Mouse (Mus musculus) hindbrain, embryonic 15.5 days (tissue): ENCODE results near the gene Slc25a28. TPM values are rescaled to one million over a fixed set of nuclear protein-coding genes. Genes with fewer than 3 reads are reported as not detected.
A peak's percentile ranks its signal among the peaks of the same experiment; 100 is the strongest.

Source experiments
- ATAC-seq: fragments of 200-750 bp; cut with Nextera tagmentation; 2 replicates; pipeline ENCODE4 v1.8.0; 2017; ENCODE audit warnings: low read depth, moderate number of reproducible peaks, moderate TSS enrichment; ENCODE audit not compliant: low FRiP score
- H3K27ac ChIP-seq: fragments of 300-500 bp; sonication (generic); replicated peaks from 2 replicates; pipeline ENCODE4 v1.5.1; 2015; ENCODE audit warnings: mild to moderate bottlenecking, inconsistent platforms
- H3K27me3 ChIP-seq: fragments of 300-500 bp; sonication (generic); 2 replicates; pipeline ENCODE4 v1.6.1; 2015; ENCODE audit warnings: control low read depth, inconsistent platforms
- H3K36me3 ChIP-seq: fragments of 300-500 bp; sonication (generic); 2 replicates; pipeline ENCODE4 v1.6.1; 2015; ENCODE audit warnings: control low read depth, inconsistent platforms
- H3K4me1 ChIP-seq: fragments of 300-500 bp; sonication (generic); replicated peaks from 2 replicates; pipeline ENCODE4 v1.6.1; 2015; ENCODE audit warnings: control low read depth, inconsistent platforms
- H3K4me2 ChIP-seq: fragments of 300-500 bp; sonication (generic); 2 replicates; pipeline ENCODE4 v1.6.1; 2015; ENCODE audit warnings: moderate library complexity, mild to moderate bottlenecking, inconsistent platforms
- H3K4me3 ChIP-seq: fragments of 300-500 bp; sonication (generic); 2 replicates; pipeline ENCODE4 v1.5.1; 2015; ENCODE audit warnings: mild to moderate bottlenecking, inconsistent platforms
- H3K9ac ChIP-seq: fragments of 300-500 bp; sonication (generic); 2 replicates; pipeline ENCODE4 v1.6.1; 2015; ENCODE audit warnings: inconsistent platforms
- H3K9me3 ChIP-seq: fragments of 300-500 bp; sonication (generic); 2 replicates; pipeline ENCODE4 v1.6.1; 2016; ENCODE audit warnings: control low read depth, inconsistent platforms
- WGBS: fragments of 180-500 bp; shearing (Covaris S2); methylation state at CpG from one replicate; pipeline ENCODE4 v1.1.7; 2015; 5-methylcytosine and 5-hydroxymethylcytosine counted together
- polyA plus RNA-seq: library from polyadenylated mRNA; unstranded; fragments of >200 nt; fragmentation: Nextera tagmentation; extraction: Ambion mirVana; gene quantifications from 2 replicates; pipeline ENCODE4 v1.2.1, GENCODE M21; 2015

Gene Slc25a28
- polyA plus RNA-seq, 1 experiment from 2014 or later, result 16.4 TPM

DNA sequence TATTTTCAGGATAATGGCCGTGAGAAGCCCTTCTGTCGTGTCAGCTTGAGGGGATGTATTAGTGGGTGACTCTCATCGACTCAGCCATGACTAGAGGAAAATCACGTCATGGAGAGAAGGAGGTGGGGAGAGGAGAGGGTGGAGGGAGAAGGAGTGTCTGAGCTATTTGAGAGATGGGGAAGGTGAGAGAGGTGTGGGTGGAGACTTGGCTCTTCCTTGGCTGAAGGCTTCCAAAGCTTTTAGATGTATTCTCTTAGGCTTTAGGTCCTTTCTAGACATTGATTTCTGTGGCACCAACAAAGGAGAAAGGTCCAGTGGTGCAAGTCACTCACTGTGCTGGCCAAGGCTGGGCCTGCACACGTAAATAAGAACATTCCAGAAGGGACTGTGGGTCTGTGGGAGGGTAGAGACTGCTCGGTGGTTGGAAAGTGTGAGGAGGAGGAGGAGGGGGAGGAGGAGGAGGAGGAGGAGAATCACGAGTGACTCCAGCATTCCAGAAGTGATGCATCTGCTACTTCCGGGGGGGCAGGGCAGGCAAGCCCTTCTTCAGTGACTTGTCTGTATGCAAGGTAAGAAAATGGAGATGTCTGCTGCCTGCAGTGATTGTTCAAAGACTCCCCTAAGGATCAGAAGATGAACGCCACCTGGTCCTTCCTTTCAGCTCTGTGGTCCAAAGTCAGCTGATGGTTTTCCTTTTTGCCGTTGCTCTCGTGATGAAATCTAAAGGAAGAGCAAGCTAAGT is 24.5 kb upstream of the Slc25a28 start:
- H3K36me3 ChIP-seq, result peaks cover 22% of the 10 kb centered on the region
- 75% methylated on average over 11 of the region's 11 CpGs for WGBS
- no peak overlapping the region for H3K27ac ChIP-seq
- no peaks in the 10 kb centered on the region for H3K27me3 ChIP-seq
- no peak overlapping the region for H3K9ac ChIP-seq
- H3K9me3 ChIP-seq, result no peaks in the 10 kb centered on the region
- ATAC-seq, result no peak
- no peak overlapping the region for H3K4me3 ChIP-seq
- no peak overlapping the region for H3K4me2 ChIP-seq
- no peaks in the 10 kb centered on the region; the same call in 1 of the 2 replicates for H3K4me1 ChIP-seq

- ATAC-seq, result no peak
- Histone ChIP-seq H3K36me3 (peaks cover 21% of the 10 kb centered on the region), H3K27ac (no peak overlapping the region), H3K9ac (no peak overlapping the region), H3K9me3 (no peaks in the 10 kb centered on the region), H3K27me3 (no peaks in the 10 kb centered on the region), H3K4me1 (peaks cover 4% of the 10 kb centered on the region), H3K4me3 (no peak overlapping the region), H3K4me2 (0 out of 2 replicates have a peak overlapping the region, but pooled peaks have one; percentile 5)
- WGBS, result 91% methylated on average over 5 of the region's 5 CpGs
Observed at GRCm38 (mm10) chr19:43697666-43698370, 23.1 kb upstream of the Slc25a28 start.

GRCm38 (mm10) chr19:43695514-43695964 is 20.9 kb upstream of the Slc25a28 start:
- no peaks in the 10 kb centered on the region for H3K27me3 ChIP-seq
- H3K4me3 ChIP-seq, result no peak overlapping the region
- H3K4me2 ChIP-seq, result no peak overlapping the region
- no peak for ATAC-seq
- WGBS, result 52% methylated on average over 10 of the region's 10 CpGs
- H3K9me3 ChIP-seq, result no peaks in the 10 kb centered on the region
- H3K27ac ChIP-seq, result no peak overlapping the region
- H3K4me1 ChIP-seq, result peaks cover 15% of the 10 kb centered on the region
- no peak overlapping the region for H3K9ac ChIP-seq
- peaks cover 8% of the 10 kb centered on the region; the same call in 1 of the 2 replicates for H3K36me3 ChIP-seq

DNA sequence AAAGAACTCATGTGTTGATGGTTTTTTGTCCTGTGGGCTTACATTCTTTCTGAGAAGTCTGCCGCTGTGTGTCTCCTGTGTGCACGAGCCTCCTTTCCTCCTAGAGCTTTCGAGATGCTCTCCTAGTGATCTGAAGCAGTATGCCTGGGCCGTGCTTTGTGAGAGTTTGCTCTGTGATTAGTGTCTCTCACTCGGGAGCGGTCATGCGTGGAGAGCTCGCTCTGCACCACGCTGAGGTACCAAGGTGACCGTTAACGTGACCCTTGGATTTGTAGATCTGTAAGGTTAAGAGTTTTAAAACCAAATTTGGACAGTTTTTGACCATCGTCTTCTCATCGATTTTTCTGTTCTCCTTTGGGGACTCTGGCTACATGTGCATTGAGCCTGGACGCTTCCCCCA is 18.1 kb upstream of the Slc25a28 start:
- WGBS, result 70% methylated on average over 14 of the region's 14 CpGs
- no peak overlapping the region for H3K4me3 ChIP-seq

DNA sequence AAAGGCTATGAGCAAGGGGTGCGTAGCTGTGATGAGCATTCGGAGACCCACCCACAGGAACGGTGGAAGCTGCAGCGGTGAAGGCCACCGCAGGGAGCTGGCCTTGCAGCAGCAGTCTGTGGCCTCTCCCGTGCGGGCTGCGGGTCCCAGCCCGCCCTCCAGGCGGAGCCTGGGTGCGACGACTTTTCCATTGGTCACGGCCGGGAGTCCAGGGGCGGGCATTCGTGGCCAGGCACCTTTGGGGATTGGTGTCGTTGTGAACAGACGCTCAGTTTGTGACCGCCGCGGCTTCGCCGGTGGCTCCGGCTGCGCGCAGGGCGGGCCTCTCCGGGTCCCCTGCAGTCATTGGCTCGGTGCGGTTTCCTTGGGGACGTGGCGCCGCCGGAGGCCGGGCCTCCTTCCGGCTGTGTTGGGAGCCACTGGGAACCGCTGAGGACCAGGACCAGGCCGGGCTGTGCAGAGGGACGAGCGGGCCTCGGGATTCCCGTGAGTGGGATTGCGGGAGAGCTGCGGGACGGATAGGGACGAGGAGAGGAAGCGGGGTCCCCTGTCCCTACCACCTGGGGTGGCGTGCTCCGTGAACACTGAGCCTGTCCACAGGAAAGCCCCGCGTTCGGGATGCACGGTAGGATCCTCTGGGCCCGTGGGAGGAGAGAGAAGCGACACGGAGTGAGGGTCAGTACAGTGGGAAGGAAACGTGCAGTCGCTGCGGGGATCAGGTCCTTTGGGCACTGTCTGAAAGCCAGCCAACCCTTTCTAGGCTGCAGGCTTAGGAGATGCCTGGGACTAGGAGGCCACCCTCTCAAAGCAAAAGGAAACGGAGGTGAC is 15.0 kb upstream of the Slc25a28 start, which contains the start of gene Entpd7:
Gene Entpd7, plus strand, starts transcription at position 254 of the 828 bp plus-strand sequence.
- no peaks in the 10 kb centered on the region for H3K9me3 ChIP-seq
- H3K27ac ChIP-seq, result peak within 1 kb of the TSS; percentile 83
- peak; percentile 98 for ATAC-seq
- under 1% methylated on average over 60 of the region's 60 CpGs for WGBS
- peak within 1 kb of the TSS; percentile 72 for H3K4me2 ChIP-seq
- H3K4me3 ChIP-seq, result peak within 1 kb of the TSS; percentile 85
- H3K9ac ChIP-seq, result peak within 1 kb of the TSS; percentile 80
- H3K4me1 ChIP-seq, result peaks cover 25% of the 10 kb centered on the region
- H3K27me3 ChIP-seq, result no peaks in the 10 kb centered on the region
- H3K36me3 ChIP-seq, result no peaks in the 10 kb centered on the region

More for the DNA sequence above, 18.1 kb upstream of the Slc25a28 start:
- no peak overlapping the region for H3K4me2 ChIP-seq
- H3K27me3 ChIP-seq, result no peaks in the 10 kb centered on the region
- no peak overlapping the region for H3K9ac ChIP-seq
- no peaks in the 10 kb centered on the region for H3K9me3 ChIP-seq
- no peak for ATAC-seq
- peaks cover 25% of the 10 kb centered on the region for H3K4me1 ChIP-seq
- no peaks in the 10 kb centered on the region; the same call in 1 of the 2 replicates for H3K36me3 ChIP-seq
- no peak overlapping the region for H3K27ac ChIP-seq

DNA sequence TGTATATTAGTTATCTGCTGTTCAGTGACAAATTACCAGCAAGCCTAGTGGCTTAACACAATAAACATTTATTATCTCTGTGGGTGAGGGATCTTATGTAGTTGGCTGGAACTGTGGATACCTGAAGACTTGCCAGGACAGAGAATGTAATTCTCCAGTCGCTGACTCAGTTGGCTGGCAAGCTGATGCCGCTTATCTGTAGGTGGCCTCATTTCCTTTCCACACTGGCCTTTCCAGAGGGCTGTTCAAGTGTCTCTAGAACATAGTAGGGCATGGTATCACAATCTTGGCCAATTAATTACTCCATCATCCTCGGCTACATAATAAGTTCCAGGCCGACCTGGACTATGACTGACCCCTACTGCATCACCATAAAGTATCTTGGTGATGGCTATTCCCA is 6.9 kb upstream of the Slc25a28 start:
- no peak for ATAC-seq
- 91% methylated on average over 4 of the region's 4 CpGs for WGBS
- Histone ChIP-seq H3K9me3 (no peaks in the 10 kb centered on the region), H3K27ac (no peak overlapping the region), H3K27me3 (no peaks in the 10 kb centered on the region), H3K4me1 (peaks cover 3% of the 10 kb centered on the region), H3K9ac (no peak overlapping the region), H3K4me2 (no peak overlapping the region), H3K4me3 (no peak overlapping the region), H3K36me3 (no peaks in the 10 kb centered on the region)

GRCm38 (mm10) chr19:43679474-43679981 is 4.8 kb upstream of the Slc25a28 start:
- Histone ChIP-seq H3K36me3 (no peaks in the 10 kb centered on the region), H3K4me3 (no peak overlapping the region), H3K27me3 (no peaks in the 10 kb centered on the region), H3K4me1 (peaks cover 10% of the 10 kb centered on the region), H3K9ac (no peak overlapping the region), H3K4me2 (no peak overlapping the region), H3K9me3 (no peaks in the 10 kb centered on the region), H3K27ac (no peak overlapping the region)
- WGBS, result 87% methylated on average over 10 of the region's 10 CpGs
- no peak for ATAC-seq

DNA sequence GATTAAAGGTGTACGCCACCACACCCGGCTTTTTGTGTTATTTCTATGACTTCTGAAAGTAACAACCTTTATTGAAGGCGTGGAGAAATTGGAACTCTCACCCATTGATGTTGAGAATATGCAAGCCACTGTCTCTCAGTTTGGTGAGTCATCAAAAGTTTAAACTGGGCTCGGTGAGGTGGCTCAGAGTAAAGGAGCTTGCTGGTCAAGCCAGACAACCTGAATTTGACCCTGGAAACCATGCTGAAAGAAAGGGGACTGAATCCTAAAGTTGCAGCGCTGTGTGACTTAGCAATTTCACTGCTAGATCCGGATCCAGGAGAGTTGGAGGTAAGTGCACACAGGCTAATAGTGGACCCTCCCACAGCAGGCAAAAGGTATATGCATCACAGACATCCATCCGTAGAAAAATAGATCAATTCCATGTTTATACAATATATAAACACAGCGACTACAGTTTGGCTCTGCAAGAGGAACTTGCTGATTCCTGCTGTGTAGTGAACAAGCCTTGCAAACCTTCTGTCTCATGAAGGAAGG is 3.9 kb upstream of the Slc25a28 start:
- 82% methylated on average over 8 of the region's 8 CpGs for WGBS

GRCm38 (mm10) chr19:43675525-43676400 is 1.1 kb upstream of the Slc25a28 start:
- Histone ChIP-seq H3K4me1 (peaks cover 26% of the 10 kb centered on the region), H3K9ac (peak overlapping the region; percentile 74), H3K4me2 (peak overlapping the region; percentile 96), H3K27ac (peak overlapping the region; percentile 99), H3K36me3 (no peaks in the 10 kb centered on the region), H3K4me3 (peak overlapping the region; percentile 83), H3K9me3 (no peaks in the 10 kb centered on the region), H3K27me3 (no peaks in the 10 kb centered on the region)
- WGBS, result 1% methylated on average over 43 of the region's 43 CpGs
- no peak for ATAC-seq

More for the DNA sequence above, 3.9 kb upstream of the Slc25a28 start:
- Histone ChIP-seq H3K9ac (no peak overlapping the region), H3K4me2 (no peak overlapping the region), H3K4me1 (peaks cover 12% of the 10 kb centered on the region), H3K9me3 (no peaks in the 10 kb centered on the region), H3K27ac (no peak overlapping the region), H3K4me3 (no peak overlapping the region), H3K27me3 (no peaks in the 10 kb centered on the region), H3K36me3 (no peaks in the 10 kb centered on the region)
- no peak for ATAC-seq

- peak overlapping the region; percentile 61 for H3K4me2 ChIP-seq
- WGBS, result under 1% methylated on average over 24 of the region's 29 CpGs
- H3K36me3 ChIP-seq, result no peaks in the 10 kb centered on the region
- H3K4me1 ChIP-seq, result peaks cover 26% of the 10 kb centered on the region
- no peak; the same call in 1 of the 2 replicates for ATAC-seq
- peak overlapping the region; percentile 88 for H3K9ac ChIP-seq
- peak overlapping the region; percentile 86 for H3K27ac ChIP-seq
- no peaks in the 10 kb centered on the region for H3K27me3 ChIP-seq
- peak overlapping the region; percentile 83 for H3K4me3 ChIP-seq
- H3K9me3 ChIP-seq, result no peaks in the 10 kb centered on the region
Observed at GRCm38 (mm10) chr19:43674316-43674689, 378 bp downstream of the Slc25a28 start.
